Mouse (Mus musculus) embryonic fibroblast, embryonic 13.5 days (primary cell): Measurements from ENCODE around the gene Pex12.

ENCODE experiments used
- CTCF ChIP-seq: IDR thresholded peaks from 2 replicates; pipeline ENCODE4 v1.5.1; 2011; ENCODE audit warnings: mild to moderate bottlenecking, control low read depth, low read length, moderate library complexity, borderline replicate concordance; ENCODE audit not compliant: insufficient read depth
- POLR2A ChIP-seq: IDR thresholded peaks from 2 replicates; pipeline ENCODE4 v1.6.1; 2011; ENCODE audit warnings: low read depth, mild to moderate bottlenecking, control low read depth, low read length, moderate library complexity

GRCm38 (mm10) chr11:83335826-83336225 is 33.4 kb upstream of the Pex12 start:
- TF ChIP-seq POLR2A (no peak), CTCF (no peak)
